Mouse (Mus musculus): ENCODE results near the gene Pfpl.

Pfpl gene

DNA sequence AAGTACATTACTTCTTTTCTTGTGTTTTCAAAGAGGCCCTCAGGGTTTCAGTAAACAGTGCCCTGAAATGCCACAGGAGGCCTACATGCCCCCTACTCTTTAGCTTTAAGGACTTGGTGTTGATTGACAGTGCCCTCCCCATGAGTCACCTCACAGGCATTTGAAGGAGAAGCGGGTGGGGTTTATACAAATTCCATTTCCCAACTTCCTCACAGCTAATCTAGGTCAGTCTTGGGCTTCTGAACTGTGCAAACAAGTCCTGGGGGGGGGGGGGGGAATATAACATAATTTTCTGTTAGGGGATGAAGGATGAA lies 36.0 kb downstream of the Pfpl start:
- in situ Hi-C loops (cut with MboI, MseI): loop anchor here (5.0 to 25.0 kb wide), 2 partner anchors 39 to 1576 kb away; partner anchors contain the start of genes Dtx4 (in 2 of the 2), Prpf19 (in 1 of the 2) and Tmem109 (in 1 of the 2)

DNA sequence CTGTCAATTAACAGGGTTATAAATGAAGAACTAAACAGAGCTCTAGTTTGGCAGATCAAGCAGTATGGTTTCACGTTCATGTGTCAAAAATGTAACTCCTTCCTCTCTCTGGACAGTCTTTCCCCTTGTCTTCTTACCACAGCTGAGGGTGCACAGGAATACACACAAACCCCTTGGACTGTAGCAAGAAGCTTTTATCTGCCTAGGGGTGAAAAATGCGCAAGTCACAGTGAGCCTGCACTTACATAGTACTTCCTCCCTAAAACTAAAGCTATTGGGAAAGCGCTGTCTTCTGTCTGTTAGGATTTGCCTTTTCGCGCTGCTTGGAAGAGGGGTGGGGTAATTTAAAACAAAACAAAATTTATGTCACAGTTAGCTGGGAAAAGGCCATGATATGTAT lies 36.4 kb downstream of the Pfpl start:
- in situ Hi-C loops (cut with MboI, MseI): loop anchor here (5.0 to 25.0 kb wide), 2 partner anchors 38 to 1577 kb away; partner anchors contain the start of genes Dtx4 (in 2 of the 2), Prpf19 (in 1 of the 2) and Tmem109 (in 1 of the 2)

DNA sequence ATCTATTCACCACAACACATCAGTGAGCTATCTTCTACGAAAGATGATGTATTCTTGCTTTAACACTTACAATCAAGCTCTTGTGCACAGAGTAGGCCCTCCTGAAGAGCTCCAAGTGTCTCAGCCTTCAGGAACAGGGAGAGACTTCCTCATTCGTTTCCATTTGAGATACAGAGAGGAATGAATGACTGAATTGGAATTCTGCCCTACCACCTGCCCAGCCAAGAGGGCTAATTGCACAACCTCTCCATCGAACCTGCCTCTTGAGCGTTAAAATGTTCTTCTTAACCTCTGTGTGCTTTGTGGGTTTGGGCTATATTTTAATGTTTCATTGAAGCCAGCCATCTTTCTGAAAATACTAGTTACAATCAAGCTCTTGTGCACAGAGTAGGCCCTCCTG lies 37.0 kb downstream of the Pfpl start:
- in situ Hi-C loops (cut with MboI, MseI): loop anchor here (5.0 to 25.0 kb wide), 2 partner anchors 38 to 1577 kb away; partner anchors contain the start of genes Dtx4 (in 2 of the 2), Prpf19 (in 1 of the 2) and Tmem109 (in 1 of the 2)

DNA sequence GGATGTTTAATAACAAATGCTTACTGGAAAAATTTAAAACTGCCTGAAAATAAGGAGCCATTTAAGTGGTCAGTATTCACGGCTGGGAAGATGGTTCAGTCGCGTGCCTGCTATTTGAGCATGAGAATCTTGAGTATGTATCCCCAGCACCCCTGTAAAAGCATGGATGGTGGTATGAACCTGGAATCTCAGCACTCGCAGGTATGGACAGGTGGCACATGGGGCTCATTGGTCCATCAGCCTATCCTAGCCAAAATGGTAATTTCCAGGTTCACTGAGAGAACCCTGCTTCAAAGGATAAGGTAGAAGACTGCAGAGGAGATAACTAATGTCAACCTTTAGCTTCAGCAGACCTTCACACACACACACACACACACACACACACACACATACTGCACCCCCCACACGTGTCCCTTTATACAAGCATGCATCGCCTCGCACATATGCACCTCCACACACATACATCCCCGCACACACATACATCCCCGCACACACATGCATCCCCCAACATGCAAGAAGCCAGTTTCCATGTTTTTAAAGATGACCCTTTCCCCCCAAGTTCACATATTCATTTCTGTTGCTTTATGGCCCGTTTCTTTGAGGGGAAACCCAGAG lies 37.9 kb downstream of the Pfpl start:
- in situ Hi-C loops (cut with MboI, MseI): loop anchor here in 1 of 2 experiments (25.0 kb wide), 1 partner anchor 1578 kb away; the partner anchor contains the start of genes Prpf19 and Tmem109

DNA sequence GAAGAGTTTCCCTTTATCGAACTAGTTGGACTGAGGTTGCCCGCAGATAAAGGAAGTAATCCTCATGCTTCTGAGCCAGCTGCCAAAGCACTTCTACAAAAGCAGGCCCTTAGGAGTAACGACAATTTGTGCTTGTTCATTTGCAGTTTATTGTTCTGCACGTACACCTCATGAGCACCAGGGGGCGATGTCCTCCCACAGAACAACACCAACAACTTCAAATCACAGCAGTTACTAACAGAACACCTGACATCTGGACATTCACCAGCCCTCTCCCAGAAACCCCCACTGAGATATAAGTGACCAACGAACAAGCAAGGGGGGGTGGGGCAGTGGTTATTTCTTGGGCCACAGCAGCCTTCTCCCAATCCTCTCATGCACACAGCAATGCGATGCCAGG lies 38.5 kb downstream of the Pfpl start:
- in situ Hi-C loops (cut with MboI, MseI): loop anchor here in 1 of 2 experiments (25.0 kb wide), 1 partner anchor 1579 kb away; the partner anchor contains the start of genes Prpf19 and Tmem109

DNA sequence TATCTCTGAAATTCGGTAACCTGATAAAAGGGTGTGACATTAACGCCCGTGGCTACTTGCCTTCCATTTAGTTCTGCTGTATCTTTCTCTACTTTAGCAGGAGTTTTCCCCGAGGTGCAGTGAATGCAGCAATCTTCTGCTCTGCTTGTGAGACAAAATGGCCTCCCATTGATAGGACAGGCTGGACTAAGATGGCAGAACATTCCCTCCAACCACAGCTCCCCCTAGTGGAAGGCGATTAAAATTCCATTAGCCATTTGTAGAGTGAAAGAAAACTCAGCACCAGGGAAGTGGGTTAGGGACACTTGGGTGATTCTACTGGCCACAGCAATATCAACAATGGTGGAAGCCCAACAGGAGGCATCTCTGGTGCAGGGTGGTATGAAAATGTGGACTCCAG lies 39.7 kb downstream of the Pfpl start:
- in situ Hi-C loops (cut with MboI, MseI): loop anchor here in 1 of 2 experiments (25.0 kb wide), 1 partner anchor 1580 kb away; the partner anchor contains the start of genes Prpf19 and Tmem109

DNA sequence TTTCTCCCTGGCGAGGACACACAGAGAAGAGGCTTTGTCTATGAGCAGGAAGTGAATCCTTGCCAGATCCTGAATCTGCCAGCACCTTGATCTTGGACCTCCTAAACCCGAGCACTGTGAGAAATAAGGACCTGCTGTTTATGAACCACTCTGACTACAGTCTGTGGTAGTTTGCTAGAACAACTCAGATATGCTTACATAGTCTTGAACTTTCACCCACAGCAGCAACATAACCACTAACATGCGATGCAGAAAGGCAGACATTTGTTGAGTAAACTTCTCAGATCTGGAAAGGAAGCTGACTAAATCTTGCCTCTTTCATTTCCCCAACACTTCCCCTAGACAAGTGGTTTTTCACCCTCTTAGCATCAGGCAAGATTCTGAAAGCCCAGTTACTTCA lies 44.2 kb downstream of the Pfpl start:
- in situ Hi-C loops (cut with MboI, MseI): loop anchor here (5.0 to 25.0 kb wide), 3 partner anchors 100 to 1585 kb away; partner anchors contain the start of genes Prpf19 (in 1 of the 2) and Tmem109 (in 1 of the 2)

DNA sequence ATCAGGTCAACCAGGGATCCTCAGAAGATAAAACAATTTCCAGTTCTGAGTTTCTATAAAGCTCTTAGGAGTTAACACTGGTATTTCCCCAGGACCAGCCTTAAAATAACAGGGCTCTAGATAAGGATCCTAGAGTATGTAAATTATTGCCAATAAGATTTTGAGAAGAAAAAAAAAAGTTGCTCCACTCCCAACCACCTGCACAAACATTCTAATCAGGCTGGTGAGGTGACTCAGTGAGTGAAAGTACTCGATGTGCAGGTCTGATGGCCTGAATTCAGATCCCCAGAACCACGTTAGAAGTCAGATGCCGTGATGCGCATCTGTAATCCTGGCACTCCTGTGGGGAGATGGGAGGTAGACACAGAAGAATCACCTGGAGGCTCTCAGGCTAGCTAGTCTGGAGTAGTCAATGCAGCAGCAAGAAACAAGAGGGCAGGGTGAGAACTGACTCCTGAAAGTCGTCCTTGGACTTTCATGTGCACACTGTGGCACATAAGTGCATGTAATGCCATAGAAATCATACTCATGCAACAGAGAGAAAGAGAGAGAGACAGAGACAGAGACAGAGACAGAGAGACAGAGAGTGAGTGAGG lies 44.8 kb downstream of the Pfpl start:
- in situ Hi-C loops (cut with MboI, MseI): loop anchor here (5.0 to 25.0 kb wide), 3 partner anchors 100 to 1585 kb away; partner anchors contain the start of genes Prpf19 (in 1 of the 2) and Tmem109 (in 1 of the 2)

DNA sequence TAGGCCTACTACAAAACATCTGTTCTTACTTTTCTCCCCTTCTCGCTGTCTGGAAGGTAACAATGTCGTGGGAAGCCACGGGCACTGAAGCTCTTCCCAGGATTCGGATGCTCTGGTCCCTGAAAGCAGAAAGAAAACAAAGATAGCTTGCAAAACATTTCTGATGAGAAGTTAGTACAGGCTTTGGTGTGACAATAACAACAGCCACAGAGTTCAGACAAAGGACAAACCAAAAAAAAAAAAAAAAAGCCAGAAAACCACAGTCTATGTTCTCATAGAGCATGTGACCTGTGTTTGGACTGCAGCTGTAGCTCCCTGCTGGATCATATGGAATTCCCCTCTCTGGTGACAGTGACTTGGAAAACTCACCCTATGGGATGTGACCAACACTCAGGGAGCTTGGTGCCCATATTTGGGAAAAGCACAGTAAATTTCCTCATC lies 45.5 kb downstream of the Pfpl start:
- in situ Hi-C loops (cut with MboI, MseI): loop anchor here (5.0 to 25.0 kb wide), 3 partner anchors 99 to 1586 kb away; partner anchors contain the start of genes Prpf19 (in 1 of the 2) and Tmem109 (in 1 of the 2)

DNA sequence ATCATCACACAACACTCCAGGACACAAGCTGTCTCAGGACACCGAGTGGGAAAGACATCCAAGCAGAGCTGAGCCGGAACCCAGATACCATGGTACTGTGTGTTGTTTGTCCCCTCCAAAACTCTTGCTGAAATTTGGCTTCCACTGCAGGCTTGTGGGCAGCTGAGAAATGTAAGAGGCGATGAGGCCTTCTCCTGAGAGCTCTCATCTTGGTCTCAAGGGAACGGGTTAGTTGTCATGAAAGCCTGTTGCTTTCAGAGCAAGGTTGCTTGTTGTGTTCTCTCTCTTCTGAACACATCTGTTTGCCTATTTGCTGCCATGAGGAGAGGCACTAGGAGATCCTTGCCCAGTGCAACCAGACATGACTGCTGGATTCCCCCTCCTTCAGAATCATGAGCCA lies 46.2 kb downstream of the Pfpl start:
- in situ Hi-C loops (cut with MboI, MseI): loop anchor here (5.0 to 25.0 kb wide), 3 partner anchors 98 to 1587 kb away; partner anchors contain the start of genes Prpf19 (in 1 of the 2) and Tmem109 (in 1 of the 2)

DNA sequence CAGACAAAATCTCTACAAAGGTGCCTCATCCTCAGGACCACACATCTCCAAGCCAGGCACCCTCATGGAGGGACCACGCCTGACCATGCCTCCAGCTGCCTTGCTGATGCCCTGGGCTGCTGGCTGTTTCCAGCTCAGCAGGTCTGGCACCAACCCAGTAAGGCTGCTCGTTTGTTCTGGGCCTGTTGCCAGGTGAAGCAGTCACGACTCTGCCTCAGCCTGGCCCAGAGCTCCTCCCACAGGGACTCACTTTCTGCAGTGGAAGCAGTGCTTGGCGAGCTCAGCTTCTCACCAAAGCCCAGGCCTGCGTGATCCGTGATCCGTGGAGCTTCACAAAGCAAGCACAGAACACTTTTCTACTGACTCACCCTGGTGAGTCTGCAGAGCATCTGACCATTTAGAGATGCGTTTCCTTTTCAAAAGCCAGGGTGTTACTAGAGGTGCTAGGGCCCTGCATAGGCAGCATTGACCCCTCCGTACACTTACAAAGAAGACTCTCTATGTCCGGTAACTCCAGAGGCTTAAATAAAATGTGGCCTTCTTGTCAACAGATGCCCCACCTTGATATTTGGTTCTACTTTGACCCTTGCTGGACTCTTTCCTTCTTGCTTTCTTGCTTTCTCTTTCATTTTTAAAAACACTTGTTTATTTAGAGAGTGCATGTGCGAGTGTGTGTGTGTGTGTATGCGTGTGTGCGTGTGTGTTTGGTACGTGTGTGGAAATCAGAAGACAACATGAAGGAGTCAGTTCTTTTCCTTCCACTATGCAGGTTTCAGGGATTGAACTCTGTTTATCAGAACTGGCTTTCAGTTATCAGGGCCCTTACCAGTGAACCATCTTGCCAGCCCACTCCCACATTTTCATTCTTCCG lies 47.9 kb downstream of the Pfpl start:
- in situ Hi-C loops (cut with MboI, MseI): loop anchor here in 1 of 2 experiments (10.0 kb wide), 1 partner anchor 461 kb away; no protein-coding TSS in a partner anchor

DNA sequence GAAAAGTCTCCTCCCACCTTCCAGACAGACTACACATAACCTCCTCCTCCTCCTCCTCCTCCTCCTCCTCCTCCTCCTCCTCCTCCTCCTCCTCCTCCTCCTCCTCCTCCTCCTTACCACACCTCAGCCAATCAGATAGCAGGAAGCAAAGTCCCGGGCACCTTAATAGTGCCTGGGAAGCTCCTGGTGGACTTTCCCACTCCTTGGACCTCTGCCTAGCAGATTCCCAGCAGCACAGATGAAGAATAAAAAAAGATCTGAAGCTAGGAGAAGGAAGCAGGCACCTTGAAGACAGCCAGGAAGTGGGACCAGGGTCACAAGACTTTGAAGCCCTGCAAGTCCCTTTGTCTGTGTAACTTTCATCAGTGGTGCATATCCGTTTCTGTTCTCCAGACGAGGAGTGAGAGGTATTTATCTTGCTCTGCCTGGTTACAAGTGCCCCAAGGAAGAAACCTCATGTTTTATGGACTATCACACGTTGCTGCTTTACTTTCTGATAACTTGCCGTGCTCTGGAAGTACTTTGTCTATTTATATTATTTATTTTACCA lies 49.1 kb downstream of the Pfpl start:
- in situ Hi-C loops (cut with MboI, MseI): loop anchor here in 1 of 2 experiments (10.0 kb wide), 1 partner anchor 462 kb away; no protein-coding TSS in a partner anchor

DNA sequence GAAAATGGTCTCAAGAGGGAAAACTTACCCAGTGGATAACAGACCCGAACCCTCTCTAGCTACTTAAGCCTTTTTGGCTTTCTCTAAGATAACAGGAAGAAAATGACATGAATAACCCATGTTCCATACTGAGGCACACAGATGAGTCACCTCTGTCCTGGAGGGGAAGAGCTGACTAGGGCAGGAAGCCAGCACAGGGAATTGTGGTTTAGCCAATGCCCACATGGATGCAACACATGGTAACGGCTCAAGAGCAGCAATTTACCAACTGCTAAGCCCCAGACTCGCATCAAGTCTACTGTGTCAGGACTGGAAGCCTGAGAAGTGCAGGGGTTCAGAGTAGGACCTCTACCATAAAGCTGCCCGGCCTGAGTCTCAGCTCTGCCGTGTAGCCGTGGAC lies 50.7 kb downstream of the Pfpl start:
- in situ Hi-C loops (cut with MboI, MseI): loop anchor here in 1 of 2 experiments (10.0 kb wide), 1 partner anchor 464 kb away; no protein-coding TSS in a partner anchor
